Mouse (Mus musculus): ENCODE measurements at regions not wholly inside any gene's neighbourhood (a gene's known extent, or its start where the extent isn't known, plus 50 kb on each side); places are given as distances from the start of the nearest gene placed in this dataset.

DNA sequence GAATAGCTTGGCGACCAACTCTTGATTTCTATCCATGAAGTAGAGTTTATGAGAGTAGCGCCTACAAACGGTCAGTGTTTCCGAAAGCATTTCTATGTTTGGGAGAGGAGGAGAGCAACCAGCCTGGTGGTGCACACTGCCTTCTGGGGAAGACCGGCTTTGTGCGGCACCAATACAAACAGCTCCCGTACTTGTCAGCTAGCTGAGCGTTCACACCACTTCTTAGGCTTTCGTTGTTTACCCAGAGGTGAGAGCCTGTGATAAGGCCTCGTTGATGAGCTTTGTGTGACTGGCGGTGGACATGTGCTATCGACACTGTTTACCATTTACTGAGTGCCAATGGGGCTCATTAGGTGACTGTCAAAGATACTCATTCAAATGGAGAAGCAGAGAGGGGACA, 162.0 kb downstream of the Chic2 start:
- no peak for DNase-seq
- 60% methylated on average over 12 of the region's 12 CpGs for WGBS (ENCODE audit: insufficient replicate concordance)
- H3K4me1 ChIP-seq (replicated peaks): no peaks in the 10 kb centered on the region

DNA sequence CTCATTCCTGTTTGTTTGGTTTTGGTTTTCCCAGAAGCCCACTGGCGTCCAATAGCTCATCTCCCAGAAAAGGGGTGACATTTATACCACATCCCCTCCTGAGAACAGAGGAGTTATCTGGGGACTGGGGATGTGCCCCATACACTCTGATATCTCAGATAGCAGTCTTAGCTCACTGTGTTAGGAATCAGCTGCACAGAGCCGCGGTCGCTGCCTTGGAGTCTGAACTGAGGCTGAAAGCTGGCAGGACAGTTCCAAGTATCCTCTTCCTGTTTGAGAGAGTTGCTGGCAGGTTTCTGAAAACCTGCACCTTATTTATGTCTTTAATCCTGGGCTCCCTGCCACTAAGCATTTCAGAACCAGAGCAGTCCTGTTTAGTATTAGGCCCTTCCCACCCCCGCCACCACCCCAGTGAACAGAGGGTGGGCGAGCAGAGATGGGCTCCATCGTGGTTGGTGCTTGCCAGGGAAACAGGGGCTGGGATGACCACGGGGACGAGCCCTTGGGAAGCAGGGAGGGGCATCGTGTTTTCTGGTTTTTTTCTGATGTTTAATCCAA, 163.8 kb downstream of the Chic2 start:
- Histone ChIP-seq H3K4me1 (replicated peaks) (no peaks in the 10 kb centered on the region), H3K4me3 (replicated peaks) (no peak overlapping the region), H3K4me2 (no peak overlapping the region), H3K9me3 (replicated peaks) (no peaks in the 10 kb centered on the region), H3K36me3 (no peaks in the 10 kb centered on the region), H3K27me3 (no peaks in the 10 kb centered on the region), H3K9ac (no peak overlapping the region), H3K27ac (no peak overlapping the region)
- DNase-seq (no peak), ATAC-seq (ENCODE audit: low read depth) (no peak)
- 45% methylated on average over 10 of the region's 10 CpGs for WGBS (ENCODE audit: insufficient replicate concordance)

More for the DNA sequence above, 162.0 kb downstream of the Chic2 start:
- Histone ChIP-seq H3K4me2 (no peak overlapping the region), H3K27me3 (no peaks in the 10 kb centered on the region), H3K9me3 (replicated peaks) (no peaks in the 10 kb centered on the region), H3K36me3 (no peaks in the 10 kb centered on the region), H3K4me3 (replicated peaks) (no peak overlapping the region), H3K9ac (no peak overlapping the region), H3K27ac (no peak overlapping the region)
- ATAC-seq (ENCODE audit: low read depth): no peak

DNA sequence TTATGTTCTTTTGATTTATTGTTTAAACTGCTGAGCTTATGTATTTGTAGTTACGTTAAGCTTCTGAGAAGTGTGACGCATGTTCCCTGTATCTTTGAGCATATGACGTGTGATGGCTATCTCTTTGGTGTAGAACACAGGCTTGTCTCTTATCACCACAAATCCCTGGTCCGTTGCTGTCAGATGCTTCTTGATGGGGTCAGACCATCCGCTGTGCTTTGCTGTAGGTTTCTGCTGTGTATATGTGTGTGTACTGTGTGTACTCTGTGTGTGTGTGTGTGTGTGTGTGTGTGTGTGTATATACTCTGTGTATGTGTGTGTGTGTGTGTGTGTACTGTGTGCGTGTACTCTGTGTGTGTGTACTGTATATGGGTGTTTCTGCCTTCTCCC, 164.5 kb downstream of the Chic2 start:
- H3K36me3 ChIP-seq: no peaks in the 10 kb centered on the region
- no peak overlapping the region for H3K4me3 ChIP-seq (replicated peaks)
- H3K9ac ChIP-seq: no peak overlapping the region
- no peak for ATAC-seq (ENCODE audit: low read depth)
- no peaks in the 10 kb centered on the region for H3K4me1 ChIP-seq (replicated peaks)
- no peaks in the 10 kb centered on the region for H3K27me3 ChIP-seq
- no peak overlapping the region for H3K4me2 ChIP-seq
- H3K9me3 ChIP-seq (replicated peaks): no peaks in the 10 kb centered on the region
- no peak for DNase-seq
- H3K27ac ChIP-seq: no peak overlapping the region
- 61% methylated on average over 6 of the region's 6 CpGs for WGBS (ENCODE audit: insufficient replicate concordance)

DNA sequence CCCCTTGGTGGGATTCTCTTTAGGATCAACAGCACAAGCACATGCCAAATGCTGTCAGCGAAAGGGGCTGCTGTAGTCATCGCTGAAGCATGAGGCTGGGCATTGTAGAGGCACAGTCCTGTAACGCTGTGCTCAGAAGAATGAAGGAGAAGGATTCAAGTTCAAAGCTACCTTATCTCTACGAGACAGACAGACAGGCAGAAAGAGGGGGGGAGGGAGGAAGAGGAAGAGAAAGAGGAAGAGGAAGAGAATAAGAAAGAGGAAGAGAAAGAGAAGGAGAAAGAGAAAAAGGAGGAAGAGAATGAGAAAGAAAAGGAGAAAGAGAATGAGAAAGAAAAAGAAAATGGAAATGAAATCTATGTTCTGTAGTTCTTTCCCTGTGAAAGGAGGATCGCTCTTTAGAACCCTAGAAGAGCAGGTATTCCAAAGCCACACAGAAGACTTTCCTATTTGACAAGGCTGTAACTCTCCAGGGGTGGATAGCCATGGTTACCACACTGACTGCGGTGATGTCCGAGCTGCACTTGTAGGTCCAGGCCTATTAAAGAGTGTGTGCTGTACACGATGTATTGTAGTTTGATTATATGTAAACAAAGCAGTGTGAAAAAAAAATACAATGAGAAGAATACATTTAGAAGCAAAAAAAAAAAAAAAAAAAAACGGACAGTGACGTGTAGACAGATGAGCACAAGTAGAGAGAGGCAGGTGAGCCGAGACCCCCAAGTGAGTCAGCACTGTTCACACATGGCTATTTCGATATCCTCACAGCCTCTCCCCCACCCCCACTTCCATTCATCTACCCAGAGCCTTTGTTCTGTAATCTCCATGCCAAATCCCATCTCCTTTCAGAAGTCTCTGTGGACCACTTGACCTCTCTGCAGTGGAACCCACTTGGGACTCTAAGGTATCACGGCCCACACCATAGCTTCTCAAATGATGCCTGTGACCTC, 165.2 kb downstream of the Chic2 start:
- Histone ChIP-seq H3K4me2 (no peak overlapping the region), H3K4me3 (replicated peaks) (no peak overlapping the region), H3K9me3 (replicated peaks) (no peaks in the 10 kb centered on the region), H3K27ac (no peak overlapping the region), H3K27me3 (no peaks in the 10 kb centered on the region), H3K9ac (no peak overlapping the region), H3K36me3 (no peaks in the 10 kb centered on the region), H3K4me1 (replicated peaks) (no peaks in the 10 kb centered on the region)
- 48% methylated on average over 13 of the region's 13 CpGs for WGBS (ENCODE audit: insufficient replicate concordance)
- no peak for ATAC-seq (ENCODE audit: low read depth)
- no peak for DNase-seq

DNA sequence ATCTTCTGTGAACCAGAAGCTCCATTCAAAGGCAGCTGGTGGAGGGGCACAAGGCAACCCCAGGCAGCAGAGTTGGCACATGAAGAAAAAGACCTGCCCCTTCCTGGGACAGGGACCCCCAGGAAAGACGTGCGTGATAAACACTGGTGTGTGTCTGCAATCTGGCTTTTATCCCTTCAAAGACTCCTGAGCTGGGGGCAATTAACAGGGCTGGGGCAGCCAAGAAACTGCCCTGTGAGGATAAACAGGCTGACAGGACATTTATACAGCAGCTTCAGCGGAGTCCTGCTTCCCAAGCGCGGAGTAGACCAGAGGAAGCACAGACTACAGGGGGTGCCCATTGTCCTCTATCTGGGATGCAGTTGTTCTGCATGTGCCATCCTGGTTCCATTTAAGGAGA, 167.0 kb downstream of the Chic2 start:
- no peak overlapping the region for H3K27ac ChIP-seq
- H3K9me3 ChIP-seq (replicated peaks): no peaks in the 10 kb centered on the region
- H3K9ac ChIP-seq: no peak overlapping the region
- no peak overlapping the region for H3K4me3 ChIP-seq (replicated peaks)
- H3K36me3 ChIP-seq: no peaks in the 10 kb centered on the region
- no peaks in the 10 kb centered on the region for H3K27me3 ChIP-seq
- ATAC-seq (ENCODE audit: low read depth) (no peak), DNase-seq (no peak)
- H3K4me1 ChIP-seq (replicated peaks): no peaks in the 10 kb centered on the region
- H3K4me2 ChIP-seq: no peak overlapping the region
- 45% methylated on average over 5 of the region's 5 CpGs for WGBS (ENCODE audit: insufficient replicate concordance)

DNA sequence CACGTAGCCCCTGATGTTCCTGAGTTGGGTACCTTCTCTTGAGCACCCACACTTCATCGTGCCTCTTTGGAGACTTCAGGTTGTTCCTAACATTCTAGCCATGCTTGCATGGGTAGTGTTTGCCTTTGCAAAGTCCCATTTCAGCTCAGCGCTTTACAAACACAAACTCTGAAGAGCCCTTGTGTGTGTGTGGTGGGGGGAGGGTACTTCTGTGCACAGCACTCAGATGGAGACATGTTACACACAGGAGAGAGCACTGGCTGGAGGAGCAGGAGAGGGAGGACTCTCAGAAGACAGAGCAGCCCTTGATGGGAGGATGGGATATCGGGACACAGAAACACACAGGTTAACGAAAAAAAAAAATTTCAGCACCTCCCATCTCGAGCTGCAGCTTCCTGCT, 167.4 kb downstream of the Chic2 start:
- Histone ChIP-seq H3K36me3 (no peaks in the 10 kb centered on the region), H3K9me3 (replicated peaks) (no peaks in the 10 kb centered on the region), H3K4me3 (replicated peaks) (no peak overlapping the region), H3K27ac (no peak overlapping the region), H3K4me1 (replicated peaks) (no peaks in the 10 kb centered on the region), H3K27me3 (no peaks in the 10 kb centered on the region), H3K9ac (no peak overlapping the region), H3K4me2 (no peak overlapping the region)
- DNase-seq (no peak), ATAC-seq (ENCODE audit: low read depth) (no peak)
- 39% methylated on average over 6 of the region's 6 CpGs for WGBS (ENCODE audit: insufficient replicate concordance)

DNA sequence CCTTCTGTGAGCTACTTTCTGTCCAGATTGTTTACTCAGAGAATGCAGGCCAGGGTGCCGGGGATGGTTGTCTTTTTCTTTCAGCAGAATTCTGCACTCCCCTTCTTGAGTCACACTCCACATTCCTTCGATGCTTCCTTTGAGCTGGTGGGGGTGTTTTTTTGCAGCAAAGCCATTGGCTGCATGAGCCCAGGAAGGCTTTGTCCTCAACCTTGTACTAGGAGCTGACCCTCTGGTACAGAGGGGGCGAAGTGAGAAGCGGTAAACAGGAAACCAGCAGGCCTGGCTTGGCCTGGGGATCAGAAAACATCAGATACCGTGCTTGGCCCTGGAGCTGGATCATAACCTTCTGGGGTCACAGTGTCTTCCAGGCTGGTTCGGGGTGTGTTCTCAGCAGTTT, 169.9 kb downstream of the Chic2 start:
- Histone ChIP-seq H3K4me3 (replicated peaks) (no peak overlapping the region), H3K27ac (no peak overlapping the region), H3K36me3 (no peaks in the 10 kb centered on the region), H3K27me3 (no peaks in the 10 kb centered on the region), H3K9me3 (replicated peaks) (no peaks in the 10 kb centered on the region), H3K9ac (no peak overlapping the region), H3K4me2 (no peak overlapping the region), H3K4me1 (replicated peaks) (no peaks in the 10 kb centered on the region)
- DNase-seq (no peak), ATAC-seq (ENCODE audit: low read depth) (no peak)
- 41% methylated on average over 6 of the region's 6 CpGs for WGBS (ENCODE audit: insufficient replicate concordance)

DNA sequence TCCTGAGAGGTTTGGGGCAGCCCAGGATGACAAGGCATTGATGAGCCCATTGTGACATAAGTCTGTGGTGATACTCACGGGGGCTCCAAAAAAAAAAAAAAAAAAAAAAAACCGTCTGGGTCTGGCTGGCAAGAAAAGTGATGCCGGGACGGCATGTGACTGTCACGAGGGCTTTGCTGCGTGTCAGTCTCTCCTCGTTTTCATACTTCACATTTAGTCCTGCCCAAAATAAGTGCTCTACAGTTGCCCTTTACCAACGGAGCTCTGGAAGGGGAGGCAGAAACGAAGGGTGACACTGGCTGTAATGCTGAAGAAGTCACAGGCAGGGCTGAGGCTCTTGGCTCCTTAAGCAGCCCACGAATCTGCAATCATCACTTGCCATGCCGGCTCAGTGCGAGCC, 167.9 kb upstream of the Lnx1 start:
- Histone ChIP-seq H3K4me3 (replicated peaks) (no peak overlapping the region), H3K9me3 (replicated peaks) (no peaks in the 10 kb centered on the region), H3K4me1 (replicated peaks) (no peaks in the 10 kb centered on the region), H3K36me3 (no peaks in the 10 kb centered on the region), H3K27ac (no peak overlapping the region), H3K27me3 (no peaks in the 10 kb centered on the region), H3K4me2 (no peak overlapping the region), H3K9ac (no peak overlapping the region)
- WGBS (ENCODE audit: insufficient replicate concordance): 61% methylated on average over 12 of the region's 12 CpGs
- DNase-seq: no peak
- ATAC-seq (ENCODE audit: low read depth): no peak

DNA sequence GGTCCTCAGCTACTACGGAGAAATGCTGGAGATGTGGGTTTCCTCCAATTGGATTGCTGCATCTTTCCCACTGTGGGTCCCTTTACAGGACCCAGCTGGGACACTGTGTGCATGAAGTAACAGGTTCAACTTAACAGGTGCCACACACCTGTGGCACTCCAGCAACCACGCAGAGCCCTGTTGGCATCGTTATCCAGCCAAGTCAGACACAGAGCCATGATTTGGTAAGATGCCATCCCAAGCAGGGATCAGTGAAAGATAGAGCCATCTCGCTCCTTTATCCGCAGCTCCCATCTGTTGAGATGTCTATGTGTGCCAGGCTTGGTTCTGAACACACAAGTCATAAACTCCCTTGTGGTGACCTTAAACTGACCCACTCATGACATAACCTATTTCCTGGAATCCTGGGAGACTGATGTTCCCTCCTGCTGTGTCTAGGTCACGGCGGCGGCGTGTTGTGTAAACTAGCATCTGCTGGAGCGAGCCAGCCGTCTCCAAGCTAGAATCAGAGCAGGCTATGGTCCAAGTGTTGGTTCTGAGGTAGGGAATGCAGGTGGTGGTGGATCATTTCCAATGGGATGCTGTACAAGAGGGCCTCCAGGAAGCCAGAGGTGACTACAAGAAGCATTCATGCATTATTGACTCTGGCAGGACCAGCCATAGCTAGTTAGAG, 164.5 kb upstream of the Lnx1 start:
- Histone ChIP-seq H3K9ac (no peak overlapping the region), H3K4me1 (replicated peaks) (no peaks in the 10 kb centered on the region), H3K4me2 (no peak overlapping the region), H3K27ac (no peak overlapping the region), H3K9me3 (replicated peaks) (no peaks in the 10 kb centered on the region), H3K36me3 (no peaks in the 10 kb centered on the region), H3K4me3 (replicated peaks) (no peak overlapping the region), H3K27me3 (no peaks in the 10 kb centered on the region)
- 76% methylated on average over 11 of the region's 11 CpGs for WGBS (ENCODE audit: insufficient replicate concordance)
- DNase-seq (no peak), ATAC-seq (ENCODE audit: low read depth) (no peak)

DNA sequence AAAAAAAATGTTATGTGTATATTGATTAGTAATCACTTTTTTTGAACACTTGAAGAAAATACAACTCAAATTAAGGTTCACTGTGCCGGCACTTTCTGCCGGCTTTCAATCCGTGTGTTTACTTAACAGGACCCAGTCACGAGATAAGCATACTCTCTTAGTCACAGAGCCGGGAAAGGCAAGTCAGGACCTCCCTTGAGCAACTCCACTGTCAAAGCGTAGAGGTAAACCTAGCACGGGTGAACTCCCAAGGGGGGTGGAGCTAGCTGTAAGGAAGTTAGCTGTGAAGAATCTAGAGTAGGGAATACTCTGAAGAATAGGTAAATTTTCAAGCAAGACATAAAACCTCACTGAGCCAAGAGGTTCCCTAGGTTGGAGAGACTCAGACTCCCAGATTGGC, 164.0 kb upstream of the Lnx1 start:
- ATAC-seq (ENCODE audit: low read depth) (no peak), DNase-seq (no peak)
- Histone ChIP-seq H3K4me1 (replicated peaks) (no peaks in the 10 kb centered on the region), H3K27me3 (no peaks in the 10 kb centered on the region), H3K36me3 (no peaks in the 10 kb centered on the region), H3K9me3 (replicated peaks) (no peaks in the 10 kb centered on the region), H3K27ac (no peak overlapping the region), H3K4me3 (replicated peaks) (no peak overlapping the region), H3K4me2 (no peak overlapping the region), H3K9ac (no peak overlapping the region)
- 27% methylated on average over 7 of the region's 7 CpGs for WGBS (ENCODE audit: insufficient replicate concordance)

DNA sequence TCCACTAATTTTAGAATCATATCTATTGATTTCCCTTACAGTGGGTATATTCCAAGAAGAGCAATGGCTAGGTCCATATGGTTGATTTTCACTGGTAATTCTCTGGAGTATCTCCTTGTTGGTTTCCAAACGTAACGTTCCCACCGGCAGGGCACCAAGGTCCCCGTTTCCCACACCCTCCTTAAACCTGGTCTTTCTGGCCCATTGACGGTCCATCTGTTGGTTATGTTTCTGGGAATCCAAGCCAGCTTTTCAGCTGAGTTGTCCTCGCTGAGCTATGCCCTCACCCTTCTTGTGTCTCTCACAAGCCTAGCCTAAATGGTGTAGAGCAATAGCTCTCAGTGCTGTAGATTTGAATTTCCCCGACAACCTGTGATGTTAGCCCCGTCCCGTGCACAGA, 162.7 kb upstream of the Lnx1 start:
- H3K4me3 ChIP-seq (replicated peaks): no peak overlapping the region
- H3K36me3 ChIP-seq: no peaks in the 10 kb centered on the region
- no peak overlapping the region for H3K4me2 ChIP-seq
- WGBS (ENCODE audit: insufficient replicate concordance): 67% methylated on average over 9 of the region's 9 CpGs
- H3K9ac ChIP-seq: no peak overlapping the region
- no peaks in the 10 kb centered on the region for H3K9me3 ChIP-seq (replicated peaks)
- no peak overlapping the region for H3K27ac ChIP-seq
- ATAC-seq (ENCODE audit: low read depth) (no peak), DNase-seq (no peak)
- H3K27me3 ChIP-seq: no peaks in the 10 kb centered on the region
- H3K4me1 ChIP-seq (replicated peaks): no peaks in the 10 kb centered on the region
